Mouse (Mus musculus): ENCODE measurements at regions not wholly inside any gene's neighbourhood (a gene's known extent, or its start where the extent isn't known, plus 50 kb on each side); places are given as distances from the start of the nearest gene placed in this dataset.

DNA sequence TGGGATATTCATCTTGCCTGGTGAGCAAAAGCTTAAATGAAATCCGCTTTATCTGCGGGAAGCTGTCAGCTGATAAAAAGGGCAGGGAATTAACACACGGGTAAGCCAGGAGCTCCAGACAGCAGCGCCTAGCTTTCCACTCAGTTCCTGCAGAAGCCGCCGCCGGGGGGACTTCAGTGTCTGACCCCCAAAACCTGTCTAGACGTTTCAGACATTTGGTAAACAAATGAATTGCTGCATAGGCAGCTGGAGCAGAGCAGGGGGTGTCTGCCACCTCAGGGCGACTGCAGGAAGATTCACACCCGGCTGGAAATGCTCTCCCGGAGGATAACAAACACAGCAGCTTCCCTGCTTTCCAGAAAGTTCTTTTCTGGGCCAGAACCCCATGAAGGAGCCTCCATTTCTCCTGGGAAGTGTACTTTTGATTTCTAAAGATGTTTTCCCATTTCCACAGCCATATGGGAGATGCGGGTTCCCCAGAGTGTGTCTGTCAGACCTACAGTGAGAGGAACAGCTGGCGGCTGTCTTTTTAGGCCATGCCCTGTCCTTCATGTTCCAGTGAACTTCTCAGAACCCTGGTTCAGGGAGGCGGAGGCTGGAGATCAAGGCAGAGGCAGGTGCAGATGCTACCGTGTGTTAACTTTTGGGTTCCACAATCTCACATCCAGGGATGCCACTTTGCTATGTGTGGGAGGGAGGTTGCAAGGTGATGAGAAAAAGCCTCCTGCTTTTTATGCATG lies 58.7 kb upstream of the Pmepa1 start:
- Histone ChIP-seq H3K9ac (ENCODE audit: low read length) (no peak overlapping the region; the same call in 1 of the 2 replicates), H3K4me1 (ENCODE audit: control insufficient read depth, insufficient read depth, low read length) (peaks cover 43% of the 10 kb centered on the region), H3K4me3 (replicated peaks; ENCODE audit: low read length) (no peak overlapping the region), H3K4me2 (ENCODE audit: low read depth, low read length) (no peak overlapping the region), H3K27me3 (ENCODE audit: control insufficient read depth, insufficient read depth, low read length) (no peaks in the 10 kb centered on the region; the same call in 1 of the 2 replicates), H3K27ac (ENCODE audit: low read length) (peak overlapping the region; percentile 75), H3K9me3 (replicated peaks; ENCODE audit: control insufficient read depth, low read length) (0 out of 2 replicates have a peak, but pooled peaks cover 4% of the 10 kb centered on the region), H3K36me3 (ENCODE audit: control insufficient read depth, insufficient read depth, low read length) (no peaks in the 10 kb centered on the region)
- no peak for ATAC-seq (ENCODE audit: insufficient read depth, low FRiP score)
- 29% methylated on average over 15 of the region's 15 CpGs for WGBS

DNA sequence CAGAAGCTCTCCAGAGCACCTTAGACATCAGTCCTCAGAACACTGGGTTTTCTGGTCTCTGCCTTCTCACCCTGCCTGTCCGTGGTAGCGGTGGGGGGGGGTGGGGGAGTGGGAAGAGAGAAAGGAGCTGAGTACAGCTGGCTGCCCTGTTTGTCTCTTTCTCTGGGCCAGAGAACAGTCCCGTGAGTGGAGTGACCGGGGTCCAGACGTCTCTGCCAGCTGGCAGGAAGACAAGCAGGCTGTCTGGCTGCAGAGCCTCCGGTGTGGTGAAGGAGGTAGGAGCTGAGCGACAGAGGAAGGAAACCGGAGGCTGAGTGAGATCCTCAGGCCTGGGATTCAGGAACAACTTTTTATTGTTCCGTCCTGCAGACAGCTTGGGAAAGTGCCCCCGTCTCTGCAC lies 59.5 kb upstream of the Pmepa1 start:
- H3K9me3 ChIP-seq (replicated peaks; ENCODE audit: control insufficient read depth, low read length) = 0 out of 2 replicates have a peak, but pooled peaks cover 4% of the 10 kb centered on the region
- H3K36me3 ChIP-seq (ENCODE audit: control insufficient read depth, insufficient read depth, low read length) = no peaks in the 10 kb centered on the region
- H3K4me3 ChIP-seq (replicated peaks; ENCODE audit: low read length) = no peak overlapping the region
- peaks cover 45% of the 10 kb centered on the region for H3K4me1 ChIP-seq (ENCODE audit: control insufficient read depth, insufficient read depth, low read length)
- peak; percentile 76 for ATAC-seq (ENCODE audit: insufficient read depth, low FRiP score)
- no peak overlapping the region; the same call in 1 of the 2 replicates for H3K4me2 ChIP-seq (ENCODE audit: low read depth, low read length)
- H3K9ac ChIP-seq (ENCODE audit: low read length) = peak overlapping the region; percentile 37
- 13% methylated on average over 10 of the region's 10 CpGs for WGBS
- H3K27me3 ChIP-seq (ENCODE audit: control insufficient read depth, insufficient read depth, low read length) = no peaks in the 10 kb centered on the region; the same call in 1 of the 2 replicates
- peak overlapping the region; percentile 75 for H3K27ac ChIP-seq (ENCODE audit: low read length)

DNA sequence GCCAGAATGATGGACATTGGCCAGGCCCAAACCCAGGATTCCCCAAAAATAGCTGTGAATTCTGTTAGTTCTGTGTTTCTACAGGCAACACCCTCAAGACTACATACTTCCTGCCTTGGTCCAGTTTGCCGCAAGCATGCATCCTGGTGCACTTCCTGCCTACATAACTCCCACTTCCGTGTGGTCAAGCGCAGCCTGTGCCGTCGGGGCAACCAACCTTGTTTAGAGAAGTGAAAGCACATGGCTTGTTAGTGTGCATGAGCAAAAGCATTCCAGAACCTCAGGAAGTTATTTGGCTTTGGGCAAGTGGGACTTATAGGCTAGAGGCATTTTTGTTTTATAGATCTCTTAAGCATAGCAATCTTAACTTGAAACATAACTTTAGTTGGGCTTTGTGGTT lies 61.3 kb upstream of the Pmepa1 start:
- Histone ChIP-seq H3K9me3 (replicated peaks; ENCODE audit: control insufficient read depth, low read length) (0 out of 2 replicates have a peak, but pooled peaks cover 4% of the 10 kb centered on the region), H3K27ac (ENCODE audit: low read length) (0 out of 2 replicates have a peak overlapping the region, but pooled peaks have one; percentile 23)
- WGBS = 71% methylated on average over 5 of the region's 5 CpGs

DNA sequence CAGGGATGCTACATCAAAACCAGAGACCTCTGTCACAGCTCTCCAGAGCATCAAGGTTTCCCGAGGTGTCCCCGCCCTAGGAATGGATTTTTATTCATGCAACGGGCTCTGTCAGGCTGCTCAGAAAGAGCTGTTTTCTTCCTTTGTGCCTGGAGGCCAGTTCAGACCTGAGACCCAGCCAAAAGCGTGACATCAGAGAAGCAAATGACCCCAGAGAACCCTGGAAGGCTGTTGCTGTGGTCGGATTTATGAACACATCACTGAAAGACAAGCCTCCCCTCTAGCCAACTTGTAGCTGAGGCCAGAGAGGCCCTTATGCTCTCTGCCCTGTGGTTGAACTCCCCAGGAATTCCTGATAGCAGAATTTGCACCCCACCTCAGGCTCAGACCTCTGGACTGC lies 62.3 kb upstream of the Pmepa1 start:
- H3K36me3 ChIP-seq (ENCODE audit: control insufficient read depth, insufficient read depth, low read length) = no peaks in the 10 kb centered on the region
- no peak; the same call in 1 of the 2 replicates for ATAC-seq (ENCODE audit: insufficient read depth, low FRiP score)
- H3K4me3 ChIP-seq (replicated peaks; ENCODE audit: low read length) = no peak overlapping the region
- H3K9ac ChIP-seq (ENCODE audit: low read length) = 0 out of 2 replicates have a peak overlapping the region, but pooled peaks have one; percentile 3
- H3K4me1 ChIP-seq (ENCODE audit: control insufficient read depth, insufficient read depth, low read length) = peaks cover 51% of the 10 kb centered on the region
- H3K9me3 ChIP-seq (replicated peaks; ENCODE audit: control insufficient read depth, low read length) = 0 out of 2 replicates have a peak, but pooled peaks cover 4% of the 10 kb centered on the region
- peak overlapping the region; percentile 62 for H3K27ac ChIP-seq (ENCODE audit: low read length)
- no peak overlapping the region for H3K4me2 ChIP-seq (ENCODE audit: low read depth, low read length)
- H3K27me3 ChIP-seq (ENCODE audit: control insufficient read depth, insufficient read depth, low read length) = no peaks in the 10 kb centered on the region; the same call in 1 of the 2 replicates
- WGBS = 55% methylated on average over 5 of the region's 5 CpGs

More for the DNA sequence above, 61.3 kb upstream of the Pmepa1 start:
- H3K9ac ChIP-seq (ENCODE audit: low read length) = no peak overlapping the region
- H3K27me3 ChIP-seq (ENCODE audit: control insufficient read depth, insufficient read depth, low read length) = no peaks in the 10 kb centered on the region; the same call in 1 of the 2 replicates
- H3K4me3 ChIP-seq (replicated peaks; ENCODE audit: low read length) = no peak overlapping the region
- no peak for ATAC-seq (ENCODE audit: insufficient read depth, low FRiP score)
- H3K4me1 ChIP-seq (ENCODE audit: control insufficient read depth, insufficient read depth, low read length) = peaks cover 45% of the 10 kb centered on the region
- H3K4me2 ChIP-seq (ENCODE audit: low read depth, low read length) = no peak overlapping the region
- no peaks in the 10 kb centered on the region for H3K36me3 ChIP-seq (ENCODE audit: control insufficient read depth, insufficient read depth, low read length)

DNA sequence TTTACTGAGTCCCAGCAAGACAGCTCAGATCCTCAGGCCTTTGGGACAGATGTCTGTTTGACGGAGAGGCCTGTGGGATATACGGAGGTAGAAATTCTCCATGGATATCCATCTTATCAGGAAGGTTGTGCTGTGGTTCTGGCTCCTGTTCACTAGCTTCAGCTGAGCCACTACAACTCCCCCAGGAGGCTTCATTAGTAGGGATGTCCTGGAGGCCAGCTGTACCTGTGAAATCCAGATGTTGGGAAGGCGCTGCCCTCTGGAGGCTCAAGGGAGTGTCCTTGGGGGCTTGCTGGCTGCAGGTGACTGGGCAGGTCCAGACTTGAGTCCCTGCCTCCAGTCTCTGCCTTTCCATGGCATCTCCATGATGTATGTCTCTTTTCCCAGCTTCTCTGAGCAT lies 62.9 kb upstream of the Pmepa1 start:
- H3K9ac ChIP-seq (ENCODE audit: low read length) = 0 out of 2 replicates have a peak overlapping the region, but pooled peaks have one; percentile 3
- 70% methylated on average over 3 of the region's 3 CpGs for WGBS
- H3K4me3 ChIP-seq (replicated peaks; ENCODE audit: low read length) = no peak overlapping the region
- H3K27ac ChIP-seq (ENCODE audit: low read length) = peak overlapping the region; percentile 37; the same call in 1 of the 2 replicates
- no peaks in the 10 kb centered on the region; the same call in 1 of the 2 replicates for H3K27me3 ChIP-seq (ENCODE audit: control insufficient read depth, insufficient read depth, low read length)
- H3K9me3 ChIP-seq (replicated peaks; ENCODE audit: control insufficient read depth, low read length) = peaks cover 6% of the 10 kb centered on the region; the same call in 1 of the 2 replicates
- no peaks in the 10 kb centered on the region for H3K36me3 ChIP-seq (ENCODE audit: control insufficient read depth, insufficient read depth, low read length)
- ATAC-seq (ENCODE audit: insufficient read depth, low FRiP score) = no peak
- H3K4me1 ChIP-seq (ENCODE audit: control insufficient read depth, insufficient read depth, low read length) = peaks cover 46% of the 10 kb centered on the region
- no peak overlapping the region for H3K4me2 ChIP-seq (ENCODE audit: low read depth, low read length)

DNA sequence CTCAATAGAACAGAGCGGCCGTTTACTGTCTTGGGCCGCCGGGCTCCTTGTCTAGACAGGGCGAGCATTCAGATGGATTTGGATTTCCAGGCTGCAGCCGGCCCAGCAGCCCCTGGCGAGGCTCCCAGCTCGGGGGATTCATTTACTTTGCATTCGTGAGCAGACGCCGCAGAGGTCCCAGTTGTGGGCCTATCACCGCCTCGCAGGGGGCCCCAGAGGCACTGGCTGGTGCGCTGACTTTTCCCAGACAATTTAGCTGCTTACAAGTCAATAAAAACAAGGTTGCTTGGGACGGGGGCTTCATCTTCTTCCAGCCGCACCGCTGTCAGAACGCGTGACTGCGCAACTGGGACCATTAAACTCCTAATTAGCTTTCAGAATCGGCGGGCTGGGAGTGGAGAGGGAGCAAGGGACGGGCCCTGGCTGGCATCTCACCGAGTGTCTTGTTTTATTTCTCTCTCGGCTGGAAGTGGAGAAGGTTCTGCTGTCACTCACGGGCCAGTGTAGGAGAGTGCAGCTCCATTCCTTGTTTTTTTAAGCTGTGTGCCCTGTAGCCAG lies 63.8 kb upstream of the Pmepa1 start:
- Histone ChIP-seq H3K4me3 (replicated peaks; ENCODE audit: low read length) (peak overlapping the region; percentile 19), H3K36me3 (ENCODE audit: control insufficient read depth, insufficient read depth, low read length) (no peaks in the 10 kb centered on the region), H3K9ac (ENCODE audit: low read length) (peak overlapping the region; percentile 47; the same call in 1 of the 2 replicates), H3K4me1 (ENCODE audit: control insufficient read depth, insufficient read depth, low read length) (peaks cover 39% of the 10 kb centered on the region), H3K27ac (ENCODE audit: low read length) (peak overlapping the region; percentile 58; the same call in 1 of the 2 replicates), H3K27me3 (ENCODE audit: control insufficient read depth, insufficient read depth, low read length) (no peaks in the 10 kb centered on the region; the same call in 1 of the 2 replicates), H3K4me2 (ENCODE audit: low read depth, low read length) (peak overlapping the region; percentile 49), H3K9me3 (replicated peaks; ENCODE audit: control insufficient read depth, low read length) (peaks cover 9% of the 10 kb centered on the region; the same call in 1 of the 2 replicates)
- WGBS = 14% methylated on average over 26 of the region's 26 CpGs
- peak; percentile 62; the same call in 1 of the 2 replicates for ATAC-seq (ENCODE audit: insufficient read depth, low FRiP score)

DNA sequence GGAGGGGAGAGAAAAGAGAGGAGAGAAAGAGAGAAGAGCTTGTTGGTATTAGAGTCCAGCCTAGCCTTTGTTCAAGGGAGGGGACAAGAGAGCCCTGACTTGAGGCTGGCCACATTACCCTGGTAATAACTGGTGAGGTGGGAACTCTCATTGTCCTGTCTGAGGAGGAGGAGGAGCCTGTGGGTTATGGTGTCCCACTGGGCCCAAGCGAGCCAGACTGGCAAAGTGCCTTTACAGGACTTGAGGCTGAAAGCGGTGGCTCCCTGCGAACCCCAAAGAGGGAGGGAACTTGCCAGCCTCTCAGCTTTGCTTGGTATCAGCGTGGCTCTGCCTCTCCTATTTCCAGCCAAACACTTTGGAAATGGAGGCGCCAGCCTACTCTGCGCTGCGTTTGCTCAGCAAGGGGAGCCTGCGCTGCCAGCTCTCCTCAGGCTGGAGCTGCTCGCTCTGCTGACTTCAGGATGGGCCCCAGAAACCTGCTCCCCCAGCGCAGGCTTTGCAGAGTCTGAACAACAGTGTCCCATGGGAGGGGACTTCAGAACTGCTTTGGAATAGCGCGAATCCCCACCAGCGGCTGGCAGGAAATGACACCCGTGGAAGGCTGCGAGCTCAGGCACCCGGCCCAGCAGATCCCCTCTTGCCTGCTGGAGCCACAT lies 66.4 kb upstream of the Pmepa1 start:
- 58% methylated on average over 16 of the region's 16 CpGs for WGBS
- Histone ChIP-seq H3K4me3 (replicated peaks; ENCODE audit: low read length) (no peak overlapping the region), H3K27ac (ENCODE audit: low read length) (no peak overlapping the region), H3K9ac (ENCODE audit: low read length) (peak overlapping the region; percentile 4; the same call in 1 of the 2 replicates), H3K4me1 (ENCODE audit: control insufficient read depth, insufficient read depth, low read length) (peaks cover 26% of the 10 kb centered on the region), H3K9me3 (replicated peaks; ENCODE audit: control insufficient read depth, low read length) (peaks cover 5% of the 10 kb centered on the region; the same call in 1 of the 2 replicates), H3K27me3 (ENCODE audit: control insufficient read depth, insufficient read depth, low read length) (no peaks in the 10 kb centered on the region; the same call in 1 of the 2 replicates), H3K4me2 (ENCODE audit: low read depth, low read length) (no peak overlapping the region), H3K36me3 (ENCODE audit: control insufficient read depth, insufficient read depth, low read length) (no peaks in the 10 kb centered on the region)
- ATAC-seq (ENCODE audit: insufficient read depth, low FRiP score) = no peak

DNA sequence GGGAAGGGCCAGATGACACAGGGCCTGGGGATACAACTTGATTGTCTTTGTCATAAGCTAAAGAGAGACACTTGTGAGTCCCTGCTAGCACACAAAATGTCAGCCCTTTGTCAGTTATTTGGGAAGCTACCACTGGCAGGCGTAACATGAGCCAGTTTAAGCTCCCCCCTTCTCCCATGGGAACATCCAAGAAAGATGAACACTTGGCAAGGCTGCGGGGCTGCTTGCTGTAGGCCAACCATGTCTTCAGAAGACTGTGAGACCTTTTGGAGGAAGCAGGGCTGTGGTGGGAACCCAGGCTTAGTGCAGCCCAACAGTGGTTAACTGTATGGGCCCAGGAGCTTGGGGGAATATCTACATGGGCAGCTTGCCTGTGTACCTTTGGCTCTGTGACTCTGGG lies 67.3 kb upstream of the Pmepa1 start:
- Histone ChIP-seq H3K9me3 (replicated peaks; ENCODE audit: control insufficient read depth, low read length) (peaks cover 5% of the 10 kb centered on the region; the same call in 1 of the 2 replicates), H3K4me1 (ENCODE audit: control insufficient read depth, insufficient read depth, low read length) (peaks cover 21% of the 10 kb centered on the region), H3K4me3 (replicated peaks; ENCODE audit: low read length) (no peak overlapping the region), H3K9ac (ENCODE audit: low read length) (no peak overlapping the region), H3K27me3 (ENCODE audit: control insufficient read depth, insufficient read depth, low read length) (no peaks in the 10 kb centered on the region), H3K4me2 (ENCODE audit: low read depth, low read length) (no peak overlapping the region), H3K36me3 (ENCODE audit: control insufficient read depth, insufficient read depth, low read length) (no peaks in the 10 kb centered on the region), H3K27ac (ENCODE audit: low read length) (no peak overlapping the region)
- ATAC-seq (ENCODE audit: insufficient read depth, low FRiP score) = no peak
- 78% methylated on average over 2 of the region's 2 CpGs for WGBS

All from stomach, embryonic 16.5 days (tissue).